Mouse (Mus musculus) gastrocnemius, postnatal 4 days (tissue): ENCODE measurements around the gene Stat2. TPM values are rescaled to one million over a fixed set of nuclear protein-coding genes. Genes with fewer than 3 reads are reported as not detected.
A peak's percentile ranks its signal among the peaks of the same experiment; 100 is the strongest.
"Not testable (repeated sequence)": the region's sequence is repeated elsewhere in the genome, so short reads cannot be mapped to it uniquely, and the experiment has no call there.

Experiments
- DNase-seq, 2 experiments: peaks; one replicate each; pipeline ENCODE4 v3.0.0; 2021 to 2022; ENCODE audit warnings: low spot score in 2 of 2, mixed read lengths in 2 of 2
- total RNA-seq, 2 experiments: library from RNA; stranded (reverse); gene quantifications; 2 replicates each; pipeline ENCODE4 v1.2.3; 2021

Stat2 gene
- total RNA-seq, 2 experiments from 2014 or later, result 9.3 to 10.2 TPM

DNA sequence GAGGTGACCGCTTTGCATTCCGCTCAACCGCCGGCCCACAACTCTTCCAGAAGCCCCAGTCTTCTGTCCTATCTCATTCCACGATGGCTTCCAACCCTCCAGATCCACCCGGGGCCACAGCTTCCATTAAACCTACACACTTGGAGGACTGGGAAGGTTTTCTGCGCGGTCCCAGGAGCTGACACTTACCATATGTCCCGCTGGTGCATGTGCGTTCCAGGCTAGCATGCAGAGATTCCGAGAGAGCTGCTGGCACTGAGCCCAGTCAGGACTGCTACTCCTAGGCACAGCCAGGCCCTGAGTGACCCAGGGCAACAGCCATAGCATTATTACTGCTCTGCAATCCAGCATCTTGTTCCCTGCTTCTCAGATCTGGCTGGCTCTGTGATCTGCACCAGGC lies 27.3 kb downstream of the Stat2 start:
- no peak for DNase-seq

DNA sequence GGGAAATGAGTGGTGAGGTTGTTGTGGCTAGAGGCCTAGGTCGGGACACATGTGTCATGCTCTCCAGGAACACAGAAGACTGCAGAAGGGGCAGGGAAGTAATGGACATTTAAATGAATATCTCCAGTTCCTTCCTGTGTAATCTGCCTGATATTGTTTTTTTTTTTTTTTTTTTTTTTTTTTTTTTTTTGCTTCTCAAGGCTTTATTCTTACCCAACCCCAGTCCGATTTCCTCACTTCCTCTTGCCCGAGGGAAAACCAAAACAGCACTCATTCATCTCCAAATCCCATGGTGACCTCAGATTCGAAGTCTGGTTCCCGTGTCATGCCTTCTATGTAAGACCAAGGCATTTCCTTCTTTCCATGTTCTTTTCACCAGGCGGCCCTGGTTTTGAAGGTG lies 27.9 kb downstream of the Stat2 start:
- no peak for DNase-seq

DNA sequence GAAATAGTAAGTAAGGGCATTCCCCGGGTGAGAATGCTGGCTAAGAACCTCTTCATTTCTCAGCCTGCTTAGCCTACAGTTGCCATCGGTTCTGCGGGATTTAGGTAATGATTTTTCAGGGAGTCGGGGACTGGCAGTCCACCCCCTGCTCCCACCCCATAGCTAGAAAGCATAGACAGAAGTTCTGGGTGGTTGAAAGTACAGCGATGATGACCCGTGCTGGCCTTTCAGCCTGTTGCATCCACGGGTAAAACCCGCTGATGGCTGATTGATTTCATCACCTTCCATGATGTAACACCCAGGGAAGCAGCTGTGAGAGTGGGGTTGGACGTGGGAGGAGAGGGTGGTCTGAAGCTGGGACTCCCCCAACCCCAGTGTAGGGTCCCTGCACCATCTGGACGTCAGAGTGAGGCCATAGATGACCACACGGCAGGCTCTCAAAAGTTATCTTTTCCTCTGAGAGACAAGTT lies 28.4 kb downstream of the Stat2 start, which contains the start of gene Il23a:
Gene Il23a (minus strand): TSS at position 51 of the 470 bp plus-strand sequence.
- no peak for DNase-seq

GRCm38 (mm10) chr10:128302357-128302756 lies 32.0 kb downstream of the Stat2 start:
- DNase-seq, result no peak

- DNase-seq, result no peak
Observed at GRCm38 (mm10) chr10:128302785-128303125, 32.4 kb downstream of the Stat2 start.

DNA sequence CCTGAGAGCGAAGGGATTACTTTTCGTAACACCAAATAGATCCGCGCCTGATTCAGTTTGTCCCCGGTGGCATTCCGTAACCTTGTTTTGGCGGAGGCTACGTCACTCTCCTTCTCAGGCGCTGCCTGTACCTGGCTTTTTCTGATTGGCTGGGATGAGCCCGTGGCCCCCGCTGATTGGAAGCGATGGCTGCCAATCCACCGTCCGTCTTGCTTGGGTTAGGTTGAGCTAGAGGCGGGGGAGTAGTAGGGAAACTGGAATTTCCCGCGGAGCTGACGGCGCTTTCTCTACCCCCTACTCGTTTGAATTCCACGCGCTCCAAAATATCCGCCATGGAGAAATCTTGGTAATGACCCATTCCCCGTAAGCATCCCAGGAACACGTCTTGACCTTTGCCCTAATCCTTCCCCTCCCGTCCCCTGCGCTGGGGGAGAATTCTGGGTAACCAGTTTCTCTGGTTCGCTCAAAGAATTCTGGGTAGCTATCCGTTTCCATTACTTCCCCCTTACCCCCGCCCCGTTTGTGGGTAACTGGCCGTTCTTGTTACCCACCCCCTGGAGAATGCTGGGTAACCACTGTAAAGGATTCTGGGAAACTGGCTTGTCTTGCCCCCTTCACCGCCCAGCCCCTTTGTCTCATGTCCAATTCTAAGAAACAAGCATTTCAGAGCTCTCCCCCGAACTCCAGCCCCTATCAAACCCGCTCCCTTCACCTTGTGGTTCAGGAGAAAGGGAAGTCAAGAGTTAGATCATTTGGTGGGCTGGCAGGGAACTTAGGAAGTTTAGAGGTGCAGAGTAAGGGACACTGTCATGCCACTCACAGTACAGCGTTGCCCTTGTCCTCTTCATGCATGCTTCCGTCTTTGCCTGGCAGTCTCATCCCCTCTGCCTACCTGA lies 33.0 kb downstream of the Stat2 start, which contains the start of gene Pan2:
Gene Pan2 (plus strand): TSS at position 210 of the 896 bp plus-strand sequence.
- DNase-seq, result peak; percentile 95 to 98

DNA sequence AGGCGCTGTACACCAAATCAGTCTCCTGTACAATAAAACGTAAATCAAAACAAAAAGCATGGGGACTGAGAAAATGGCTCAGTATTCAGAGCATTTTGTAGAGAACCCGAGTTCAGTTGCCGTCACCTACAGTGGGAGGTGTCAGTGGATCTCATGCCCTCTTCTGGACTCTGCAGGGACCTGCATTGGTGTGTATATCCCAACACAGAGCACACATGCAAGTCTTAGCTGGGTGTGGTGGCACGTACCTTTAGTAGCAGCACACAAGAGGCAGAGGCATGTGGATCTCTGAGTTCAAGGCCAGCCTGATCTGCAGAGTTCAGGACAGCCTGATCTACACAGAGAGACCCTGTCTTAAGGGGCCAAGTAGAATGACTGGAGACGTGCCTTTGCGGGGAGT lies 39.3 kb downstream of the Stat2 start:
- DNase-seq, result no peak

DNA sequence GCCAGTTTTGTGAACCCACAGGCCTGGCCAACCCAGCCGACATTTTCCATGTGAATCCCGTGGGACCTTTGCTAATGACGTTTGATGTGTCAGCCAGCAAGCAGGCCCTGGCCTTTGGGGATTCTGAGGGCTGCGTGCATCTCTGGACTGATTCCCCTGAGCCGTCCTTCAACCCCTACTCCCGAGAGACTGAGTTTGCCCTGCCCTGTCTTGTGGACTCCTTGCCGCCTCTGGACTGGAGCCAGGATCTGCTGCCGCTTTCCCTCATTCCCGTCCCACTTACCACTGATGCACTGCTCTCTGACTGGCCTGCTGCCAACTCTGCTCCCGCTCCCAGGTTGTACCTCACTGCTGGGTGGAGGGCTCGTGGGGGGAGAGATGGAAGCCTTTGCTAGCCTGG lies 39.8 kb downstream of the Stat2 start:
- no peak for DNase-seq

- no peak for DNase-seq
Observed at GRCm38 (mm10) chr10:128310902-128311301, 40.5 kb downstream of the Stat2 start.

DNA sequence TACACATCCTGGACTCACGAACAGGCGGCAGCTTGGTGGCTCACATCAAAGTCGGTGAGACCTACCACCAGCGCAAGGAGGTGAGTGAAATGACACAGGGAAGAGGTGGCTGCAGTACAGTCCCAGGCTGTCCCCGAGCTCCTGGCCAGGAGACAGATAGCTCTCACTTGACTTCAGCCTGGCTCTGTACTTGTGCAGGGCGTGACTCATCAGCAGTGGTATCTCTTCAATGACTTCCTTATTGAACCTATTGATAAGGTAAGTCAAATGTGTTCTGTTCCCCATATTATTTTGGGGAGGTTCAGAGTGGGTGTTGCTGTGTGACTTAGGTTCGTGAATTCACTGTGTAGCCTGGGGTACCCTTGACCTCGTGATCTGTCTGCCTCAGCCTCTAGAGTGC lies 45.2 kb downstream of the Stat2 start:
- DNase-seq, result no peak

- DNase-seq, result no peak
Observed at GRCm38 (mm10) chr10:128321641-128322040, 51.3 kb downstream of the Stat2 start.

DNA sequence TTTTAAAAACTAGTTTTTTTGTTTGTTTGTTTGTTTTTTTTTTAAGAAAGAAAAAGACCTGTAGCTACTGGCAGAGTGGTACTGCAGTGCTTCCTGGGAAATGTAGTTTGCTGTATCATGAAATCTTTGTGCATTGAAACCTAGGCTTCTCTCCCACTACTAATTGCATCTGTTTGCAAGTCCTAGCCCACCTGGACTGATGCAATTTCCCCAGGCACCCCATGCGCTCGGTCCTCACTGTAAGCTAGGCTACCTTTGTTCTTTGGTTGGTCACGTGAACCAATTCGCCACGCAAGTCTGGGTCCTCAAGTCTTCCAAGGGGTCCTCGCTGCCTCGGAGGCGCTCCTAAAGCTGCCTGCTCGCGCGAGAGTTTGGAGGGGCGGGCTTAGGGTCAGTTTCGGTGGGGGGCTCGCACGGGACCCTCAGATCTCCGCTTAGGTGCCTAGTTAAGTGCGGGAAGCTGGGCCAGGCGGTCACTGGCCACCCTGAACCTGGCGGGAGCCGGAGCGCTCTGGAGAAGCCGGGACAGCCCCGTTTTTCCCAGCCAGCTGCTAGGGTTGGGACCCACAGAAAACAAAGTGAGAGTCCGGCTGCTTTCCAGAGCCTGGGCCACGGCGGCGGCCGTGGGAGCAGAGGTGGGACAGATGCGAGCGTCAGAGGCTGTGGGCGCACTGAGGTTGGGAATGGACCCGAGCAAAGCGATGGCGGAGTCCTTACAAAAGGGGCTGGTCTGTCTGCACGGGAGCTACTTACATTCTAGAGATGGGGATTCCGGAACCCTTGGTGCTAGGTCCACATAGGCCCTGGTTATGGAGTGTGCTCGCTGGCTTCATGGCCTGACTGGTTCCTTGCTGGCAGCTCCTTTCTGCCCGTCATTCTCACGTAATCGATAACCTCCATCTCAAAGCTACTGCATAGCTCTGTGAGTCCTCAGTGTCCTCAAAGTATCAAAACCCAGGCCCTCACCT lies 52.1 kb downstream of the Stat2 start, which contains the start of gene Cnpy2:
Gene Cnpy2 (plus strand): TSS at position 319 of the 968 bp plus-strand sequence.
- peak; percentile 64 to 86 for DNase-seq

DNA sequence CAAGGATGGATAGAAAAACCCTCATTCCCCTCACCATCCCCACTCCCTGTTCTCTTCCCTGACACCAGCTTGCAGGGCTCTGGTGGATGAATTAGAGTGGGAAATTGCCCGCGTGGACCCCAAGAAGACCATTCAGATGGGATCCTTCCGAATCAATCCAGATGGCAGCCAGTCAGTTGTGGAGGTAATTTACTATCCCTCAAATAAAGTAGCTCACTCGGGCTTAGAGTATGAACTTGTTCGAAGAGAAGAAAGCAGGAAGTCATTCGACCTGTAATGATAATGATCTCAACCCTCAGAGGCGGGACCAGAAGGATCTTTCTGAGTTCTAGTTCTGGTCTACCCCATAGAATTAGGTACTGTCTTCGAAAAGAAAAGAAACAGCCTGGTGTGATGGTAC lies 53.2 kb downstream of the Stat2 start:
- no peak for DNase-seq

GRCm38 (mm10) chr10:128326825-128327224 lies 56.5 kb downstream of the Stat2 start:
- DNase-seq, result no peak

- DNase-seq, result no peak
Observed at GRCm38 (mm10) chr10:128327610-128328009, 57.3 kb downstream of the Stat2 start.

DNA sequence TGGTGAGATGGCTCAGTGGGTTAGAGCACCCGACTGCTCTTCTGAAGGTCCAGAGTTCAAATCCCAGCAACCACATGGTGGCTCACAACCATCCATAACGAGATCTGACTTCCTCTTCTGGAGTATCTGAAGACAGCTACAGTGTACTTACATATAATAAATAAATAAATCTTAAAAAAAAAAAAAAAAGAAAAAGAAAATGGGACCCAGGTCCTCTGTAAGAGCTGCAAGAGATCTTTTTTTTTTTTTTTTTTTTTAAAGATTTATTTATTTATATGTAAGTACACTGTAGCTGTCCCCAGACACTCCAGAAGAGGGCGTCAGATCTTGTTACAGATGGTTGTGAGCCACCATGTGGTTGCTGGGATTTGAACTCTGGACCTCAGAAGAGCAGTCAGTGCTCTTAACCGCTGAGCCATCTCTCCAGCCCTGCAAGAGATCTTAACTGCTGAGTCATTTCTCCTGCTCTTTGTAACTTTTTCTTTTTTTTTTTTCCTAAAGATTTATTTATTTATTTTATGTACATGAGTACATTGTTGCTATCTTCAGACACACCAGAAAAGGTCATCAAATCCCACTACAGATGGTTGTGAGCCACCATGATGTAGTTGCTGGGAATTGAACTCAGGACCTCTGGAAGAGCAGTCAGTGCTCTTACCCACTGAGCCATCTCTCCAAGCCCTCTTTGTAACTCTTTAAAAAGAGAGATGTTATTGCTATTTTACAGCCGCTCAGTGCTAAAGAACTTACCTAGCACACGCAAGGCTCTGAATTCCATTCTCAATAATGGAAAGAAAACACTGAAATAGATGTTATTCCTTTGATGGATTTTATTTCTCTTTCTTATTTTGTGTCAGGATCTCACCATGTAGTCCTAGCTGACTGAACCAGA lies 62.2 kb downstream of the Stat2 start:
- not testable (repeated sequence) for DNase-seq

DNA sequence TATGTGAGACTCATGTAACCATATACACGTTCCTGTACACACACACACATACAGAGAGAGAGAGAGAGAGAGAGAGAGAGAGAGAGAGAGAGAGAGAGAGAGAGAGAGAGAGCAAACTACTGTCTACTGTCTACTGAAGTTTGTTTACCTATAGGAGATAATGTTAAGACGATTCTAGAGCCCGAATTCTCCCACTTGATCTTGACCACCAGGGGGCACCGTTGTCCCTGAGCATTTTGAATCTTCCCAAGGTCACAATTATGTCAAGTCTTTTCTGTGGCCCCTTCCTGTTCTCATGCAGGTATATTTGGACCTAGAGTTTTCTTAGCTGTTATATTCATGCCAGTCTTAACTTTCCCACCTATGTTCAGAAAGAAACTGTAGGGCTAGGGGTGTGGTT lies 65.2 kb downstream of the Stat2 start:
- peak in 1 of 2 experiments; percentile 75 for DNase-seq

- no peak for DNase-seq
Observed at GRCm38 (mm10) chr10:128336195-128336594, 65.8 kb downstream of the Stat2 start.

- no peak for DNase-seq
Observed at GRCm38 (mm10) chr10:128336597-128336996, 66.2 kb downstream of the Stat2 start.
